Mouse (Mus musculus): ENCODE measurements around the gene Lmbr1. TPM values are rescaled to one million over a fixed set of nuclear protein-coding genes. Genes with fewer than 3 reads are reported as not detected.
"Not testable (repeated sequence)": the region's sequence is repeated elsewhere in the genome, so short reads cannot be mapped to it uniquely, and the experiment has no call there.

The Lmbr1 gene
- polyA plus RNA-seq (2015; fragmentation: Nextera tagmentation; extraction: Ambion mirVana), result 9.9 and 10.3 TPM in 2 replicates

DNA sequence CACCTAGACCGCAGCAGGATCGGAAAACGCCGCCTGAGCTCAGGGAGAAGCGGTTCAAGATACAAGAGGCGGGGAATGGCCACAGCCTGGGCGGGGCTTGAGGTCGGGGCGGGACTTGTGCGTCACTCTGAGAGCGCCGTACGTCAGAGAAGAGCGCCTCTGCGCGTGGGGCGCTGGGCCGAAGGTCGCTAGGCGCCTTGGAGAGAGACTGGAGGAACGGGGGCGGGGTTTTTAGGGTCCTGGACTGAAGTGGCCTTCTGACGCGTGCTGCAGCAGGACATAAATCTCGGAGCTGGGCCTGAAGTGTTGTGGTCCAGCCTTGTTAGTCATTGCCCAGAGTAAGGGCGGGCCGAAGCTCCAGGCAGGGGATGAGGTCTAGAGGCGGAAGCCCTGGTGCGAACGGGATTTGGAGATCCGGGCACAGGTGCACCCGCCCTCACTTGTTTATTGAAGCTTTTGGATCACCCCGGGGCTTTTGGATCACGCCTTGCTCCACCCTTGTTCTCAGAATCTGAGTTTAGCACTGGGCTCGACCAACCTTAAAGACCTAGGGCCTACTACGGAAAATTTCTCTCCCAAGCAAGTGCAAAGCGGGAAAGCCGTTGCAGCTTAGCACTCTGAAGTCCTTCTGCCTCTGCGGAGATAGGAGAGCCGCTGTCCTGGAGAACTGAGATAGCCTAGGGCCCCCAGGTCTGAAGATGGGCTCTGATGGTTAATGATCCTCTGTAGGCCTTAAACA is at the start of gene Lmbr1:
Gene Lmbr1 (minus strand): TSS at position 93 of the 739 bp plus-strand sequence.
- no peaks in the 10 kb centered on the region for H3K27me3 ChIP-seq
- ATAC-seq (ENCODE audit: insufficient number of reproducible peaks, low FRiP score, low TSS enrichment, low read depth), result peak; percentile 96
- H3K4me3 ChIP-seq (replicated peaks), result peak within 1 kb of the TSS; percentile 80
- no peaks in the 10 kb centered on the region for H3K9me3 ChIP-seq (replicated peaks)
- under 1% methylated on average over 40 of the region's 40 CpGs for WGBS
- peak within 1 kb of the TSS; percentile 35; the same call in 1 of the 2 replicates for H3K27ac ChIP-seq (replicated peaks)
- H3K4me2 ChIP-seq (replicated peaks), result peak within 1 kb of the TSS; percentile 92
- peak within 1 kb of the TSS; percentile 66 for H3K9ac ChIP-seq
- no peaks in the 10 kb centered on the region for H3K36me3 ChIP-seq
- peaks cover 15% of the 10 kb centered on the region for H3K4me1 ChIP-seq

GRCm38 (mm10) chr5:29423330-29423729 is 45.1 kb upstream of the Lmbr1 start:
- H3K27me3 ChIP-seq; H3K4me3 ChIP-seq (replicated peaks); H3K36me3 ChIP-seq; ATAC-seq (ENCODE audit: insufficient number of reproducible peaks, low FRiP score, low TSS enrichment, low read depth); H3K4me2 ChIP-seq (replicated peaks); H3K27ac ChIP-seq (replicated peaks); H3K9me3 ChIP-seq (replicated peaks); H3K4me1 ChIP-seq; H3K9ac ChIP-seq: not testable (repeated sequence)
- 57% methylated on average over 3 of the region's 3 CpGs for WGBS

DNA sequence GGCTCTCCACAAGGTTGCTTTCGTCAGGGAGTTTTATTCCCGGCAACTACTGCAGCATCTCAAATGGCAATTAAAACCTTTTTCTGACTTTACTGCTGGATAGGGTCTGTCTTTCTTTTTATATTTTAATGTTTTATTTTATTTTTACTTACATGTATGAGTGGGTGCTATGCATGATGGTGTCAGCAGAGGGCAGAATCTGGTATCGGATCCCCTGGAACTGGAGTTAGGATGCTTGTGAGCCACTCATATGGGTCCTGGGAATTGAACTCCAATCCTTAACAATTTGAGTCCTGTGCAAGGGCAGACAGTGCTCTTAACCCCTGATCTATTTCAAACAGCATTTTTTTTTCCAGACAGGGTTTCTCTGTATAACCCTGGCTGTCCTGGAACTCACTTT is 34.9 kb upstream of the Lmbr1 start:
- 78% methylated on average over 3 of the region's 3 CpGs for WGBS
- no peak overlapping the region for H3K4me3 ChIP-seq (replicated peaks)
- no peak overlapping the region for H3K4me2 ChIP-seq (replicated peaks)
- no peak overlapping the region for H3K27ac ChIP-seq (replicated peaks)
- H3K27me3 ChIP-seq, result no peaks in the 10 kb centered on the region
- H3K4me1 ChIP-seq, result no peaks in the 10 kb centered on the region
- no peaks in the 10 kb centered on the region for H3K9me3 ChIP-seq (replicated peaks)
- no peak for ATAC-seq (ENCODE audit: insufficient number of reproducible peaks, low FRiP score, low TSS enrichment, low read depth)
- no peaks in the 10 kb centered on the region for H3K36me3 ChIP-seq
- no peak overlapping the region for H3K9ac ChIP-seq

- no peaks in the 10 kb centered on the region for H3K9me3 ChIP-seq (replicated peaks)
- no peaks in the 10 kb centered on the region for H3K27me3 ChIP-seq
- no peak overlapping the region for H3K27ac ChIP-seq (replicated peaks)
- no peak overlapping the region for H3K9ac ChIP-seq
- no peak for ATAC-seq (ENCODE audit: insufficient number of reproducible peaks, low FRiP score, low TSS enrichment, low read depth)
- H3K4me2 ChIP-seq (replicated peaks), result no peak overlapping the region
- H3K4me1 ChIP-seq, result no peaks in the 10 kb centered on the region
- no peak overlapping the region for H3K4me3 ChIP-seq (replicated peaks)
- H3K36me3 ChIP-seq, result no peaks in the 10 kb centered on the region
Observed at GRCm38 (mm10) chr5:29410854-29411253, 32.7 kb upstream of the Lmbr1 start.

DNA sequence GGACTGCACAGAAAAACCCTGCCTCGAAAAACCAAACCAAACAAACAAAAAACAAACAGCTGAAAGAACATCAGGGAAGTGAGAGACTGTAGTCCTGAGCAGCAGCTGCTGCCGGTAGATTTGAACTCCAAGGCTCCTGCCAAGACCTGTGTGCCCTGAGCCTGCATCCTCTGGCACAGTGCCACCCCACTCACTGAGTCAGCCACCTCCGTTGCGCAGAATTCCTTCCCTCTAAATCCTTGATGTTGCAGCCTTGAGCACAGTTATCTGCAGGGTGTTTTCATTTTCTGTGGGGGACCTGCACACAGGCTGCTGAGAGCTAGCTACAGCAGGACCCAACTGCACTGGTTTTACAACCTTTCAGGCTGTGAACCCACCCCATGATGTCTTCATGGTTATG is 20.2 kb upstream of the Lmbr1 start:
- Histone ChIP-seq H3K36me3 (no peaks in the 10 kb centered on the region), H3K27me3 (no peaks in the 10 kb centered on the region), H3K9ac (no peak overlapping the region), H3K27ac (replicated peaks) (no peak overlapping the region), H3K4me3 (replicated peaks) (no peak overlapping the region), H3K4me2 (replicated peaks) (no peak overlapping the region), H3K9me3 (replicated peaks) (no peaks in the 10 kb centered on the region), H3K4me1 (no peaks in the 10 kb centered on the region)
- WGBS, result 51% methylated on average over 4 of the region's 4 CpGs
- ATAC-seq (ENCODE audit: insufficient number of reproducible peaks, low FRiP score, low TSS enrichment, low read depth), result no peak

DNA sequence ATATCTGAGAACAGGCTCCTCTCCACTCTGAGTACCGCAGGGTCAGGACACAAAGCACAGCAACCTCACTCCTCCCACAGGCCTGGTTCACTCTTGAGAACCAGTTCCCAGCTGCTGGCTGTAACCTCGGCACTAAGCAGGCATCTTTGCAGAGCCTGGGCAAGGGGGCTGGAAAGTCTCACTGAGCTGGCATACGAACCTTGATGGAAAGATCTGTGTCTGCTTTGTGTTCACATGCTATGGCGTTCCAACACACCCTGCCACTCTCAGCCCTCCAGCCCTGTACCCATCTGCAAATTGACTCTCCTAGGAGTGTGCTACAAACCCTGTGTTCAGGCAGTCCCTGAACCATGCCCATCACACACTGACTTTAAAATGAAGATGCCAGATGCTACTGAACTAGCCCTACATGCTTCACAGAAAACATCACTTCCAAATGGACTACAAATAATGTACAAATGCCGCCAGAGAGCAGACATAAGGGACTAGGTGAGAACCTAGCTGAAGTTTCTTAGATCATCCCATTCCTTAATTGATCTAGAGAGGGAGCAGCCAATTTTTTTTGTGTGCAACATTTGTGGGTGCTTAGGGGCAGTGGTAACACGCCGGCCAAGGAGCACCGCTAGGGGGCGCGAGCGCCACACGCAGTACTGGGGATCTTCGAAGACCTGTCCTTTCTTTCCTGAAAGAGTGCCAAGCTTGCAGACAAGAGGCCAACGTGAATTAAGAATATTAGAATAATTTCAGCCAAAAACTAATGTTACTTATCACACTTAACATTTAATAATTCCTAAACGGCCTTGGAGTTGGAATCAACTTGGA is 11.0 kb upstream of the Lmbr1 start:
- Histone ChIP-seq H3K4me2 (replicated peaks) (no peak overlapping the region), H3K27me3 (no peaks in the 10 kb centered on the region), H3K27ac (replicated peaks) (0 out of 2 replicates have a peak overlapping the region, but pooled peaks have one; percentile 4), H3K36me3 (no peaks in the 10 kb centered on the region), H3K4me3 (replicated peaks) (no peak overlapping the region), H3K9me3 (replicated peaks) (no peaks in the 10 kb centered on the region), H3K4me1 (no peaks in the 10 kb centered on the region), H3K9ac (no peak overlapping the region)
- no peak for ATAC-seq (ENCODE audit: insufficient number of reproducible peaks, low FRiP score, low TSS enrichment, low read depth)
- 18% methylated on average over 15 of the region's 15 CpGs for WGBS

- Histone ChIP-seq H3K9ac (no peak overlapping the region), H3K27me3 (no peaks in the 10 kb centered on the region), H3K4me2 (replicated peaks) (no peak overlapping the region), H3K4me3 (replicated peaks) (no peak overlapping the region), H3K9me3 (replicated peaks) (no peaks in the 10 kb centered on the region), H3K4me1 (no peaks in the 10 kb centered on the region), H3K27ac (replicated peaks) (peak overlapping the region; percentile 4; the same call in 1 of the 2 replicates), H3K36me3 (no peaks in the 10 kb centered on the region)
- ATAC-seq (ENCODE audit: insufficient number of reproducible peaks, low FRiP score, low TSS enrichment, low read depth), result no peak
- 35% methylated on average over 7 of the region's 7 CpGs for WGBS
Observed at GRCm38 (mm10) chr5:29388181-29388943, 10.2 kb upstream of the Lmbr1 start.

DNA sequence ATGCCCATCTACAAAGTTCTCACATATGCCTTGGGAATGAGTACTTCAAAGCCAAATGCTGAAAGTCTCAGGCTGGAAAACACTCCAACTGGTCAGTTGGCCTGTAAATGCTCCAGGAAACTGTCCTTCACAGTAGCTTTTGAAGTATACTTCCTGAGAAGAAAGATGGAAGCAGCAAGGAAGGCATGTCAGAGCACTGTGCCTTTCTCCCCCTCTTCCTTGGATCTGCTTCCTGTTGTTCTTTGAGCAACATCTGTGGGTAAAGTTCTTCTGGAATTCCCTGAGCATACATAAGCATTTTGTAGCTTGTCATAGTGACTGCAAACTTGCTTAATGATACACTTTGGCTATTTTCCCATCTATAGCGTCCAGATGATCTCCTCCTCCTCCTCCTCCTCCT is 9.4 kb upstream of the Lmbr1 start:
- Histone ChIP-seq H3K4me2 (replicated peaks) (no peak overlapping the region), H3K9ac (no peak overlapping the region), H3K36me3 (no peaks in the 10 kb centered on the region), H3K4me3 (replicated peaks) (no peak overlapping the region), H3K4me1 (no peaks in the 10 kb centered on the region), H3K27me3 (no peaks in the 10 kb centered on the region), H3K27ac (replicated peaks) (peak overlapping the region; percentile 28; the same call in 1 of the 2 replicates), H3K9me3 (replicated peaks) (no peaks in the 10 kb centered on the region)
- 50% methylated on average over 1 of the region's 1 CpGs for WGBS
- no peak for ATAC-seq (ENCODE audit: insufficient number of reproducible peaks, low FRiP score, low TSS enrichment, low read depth)

DNA sequence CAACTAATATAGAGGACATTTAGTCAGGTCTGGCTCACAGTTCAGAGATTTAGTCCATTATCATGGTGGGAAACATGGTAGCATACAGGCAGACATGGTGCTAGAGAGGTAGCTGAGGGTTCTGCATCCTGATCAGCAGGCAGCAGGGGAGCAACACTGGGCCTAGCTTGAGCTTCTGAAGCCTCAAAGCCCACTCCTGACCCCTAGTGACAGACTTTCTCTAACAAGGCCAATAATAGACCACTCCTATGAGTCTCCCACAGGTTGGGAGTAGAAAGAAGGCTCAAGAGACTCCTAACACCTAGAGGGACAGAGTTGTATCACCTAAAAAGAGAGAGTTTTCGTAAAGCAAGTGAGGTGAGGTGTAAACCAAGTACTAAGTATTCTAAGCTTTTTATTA is 4.6 kb upstream of the Lmbr1 start:
- Histone ChIP-seq H3K36me3 (no peaks in the 10 kb centered on the region), H3K9me3 (replicated peaks) (no peaks in the 10 kb centered on the region), H3K27me3 (no peaks in the 10 kb centered on the region), H3K27ac (replicated peaks) (no peak overlapping the region), H3K4me3 (replicated peaks) (no peak overlapping the region), H3K9ac (no peak overlapping the region), H3K4me2 (replicated peaks) (no peak overlapping the region), H3K4me1 (peaks cover 7% of the 10 kb centered on the region)
- WGBS, result 75% methylated on average over 1 of the region's 1 CpGs
- ATAC-seq (ENCODE audit: insufficient number of reproducible peaks, low FRiP score, low TSS enrichment, low read depth), result no peak

DNA sequence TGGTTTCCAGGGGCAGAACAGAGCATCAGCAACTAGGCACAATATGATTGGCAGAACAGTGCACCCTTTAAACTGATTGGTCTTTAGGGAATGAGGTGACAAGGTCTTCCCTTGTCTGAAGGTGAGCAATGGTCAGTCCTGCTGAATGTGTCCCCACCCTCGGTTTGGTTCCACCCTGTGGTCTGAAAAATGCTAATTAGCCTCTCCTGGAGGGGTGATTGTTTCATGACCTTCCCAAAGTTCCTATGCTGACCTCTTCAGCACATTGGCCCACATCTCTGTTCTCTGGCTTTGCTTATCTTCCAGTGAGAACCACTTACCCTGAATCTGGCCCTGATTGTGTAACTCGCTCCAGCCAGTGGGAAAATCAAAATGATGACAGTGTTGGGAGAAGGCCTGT is 1.9 kb upstream of the Lmbr1 start:
- no peak for ATAC-seq (ENCODE audit: insufficient number of reproducible peaks, low FRiP score, low TSS enrichment, low read depth)
- no peaks in the 10 kb centered on the region for H3K9me3 ChIP-seq (replicated peaks)
- no peak overlapping the region for H3K27ac ChIP-seq (replicated peaks)
- 73% methylated on average over 2 of the region's 2 CpGs for whole genome bisulfite sequencing
- no peak overlapping the region for H3K4me2 ChIP-seq (replicated peaks)
- H3K4me3 ChIP-seq (replicated peaks), result no peak overlapping the region
- no peak overlapping the region for H3K9ac ChIP-seq
- no peaks in the 10 kb centered on the region for H3K36me3 ChIP-seq
- H3K27me3 ChIP-seq, result no peaks in the 10 kb centered on the region
- H3K4me1 ChIP-seq, result peaks cover 15% of the 10 kb centered on the region
